Mouse (Mus musculus): Measurements from ENCODE around the gene Pla2g1b.
"Not testable (repeated sequence)": the region's sequence is repeated elsewhere in the genome, so short reads cannot be mapped to it uniquely, and the experiment has no call there.

The Pla2g1b gene

GRCm38 (mm10) chr5:115485489-115486205, 19.6 kb downstream of the Pla2g1b start:
- no peak for DNase-seq

GRCm38 (mm10) chr5:115486726-115487125, 20.7 kb downstream of the Pla2g1b start:
- no peak for DNase-seq

- no peak for DNase-seq
These were observed 21.3 kb downstream of the Pla2g1b start for GRCm38 (mm10) chr5:115487353-115487752.

- no peak for DNase-seq
These were observed 22.0 kb downstream of the Pla2g1b start for GRCm38 (mm10) chr5:115487942-115488580.

DNA sequence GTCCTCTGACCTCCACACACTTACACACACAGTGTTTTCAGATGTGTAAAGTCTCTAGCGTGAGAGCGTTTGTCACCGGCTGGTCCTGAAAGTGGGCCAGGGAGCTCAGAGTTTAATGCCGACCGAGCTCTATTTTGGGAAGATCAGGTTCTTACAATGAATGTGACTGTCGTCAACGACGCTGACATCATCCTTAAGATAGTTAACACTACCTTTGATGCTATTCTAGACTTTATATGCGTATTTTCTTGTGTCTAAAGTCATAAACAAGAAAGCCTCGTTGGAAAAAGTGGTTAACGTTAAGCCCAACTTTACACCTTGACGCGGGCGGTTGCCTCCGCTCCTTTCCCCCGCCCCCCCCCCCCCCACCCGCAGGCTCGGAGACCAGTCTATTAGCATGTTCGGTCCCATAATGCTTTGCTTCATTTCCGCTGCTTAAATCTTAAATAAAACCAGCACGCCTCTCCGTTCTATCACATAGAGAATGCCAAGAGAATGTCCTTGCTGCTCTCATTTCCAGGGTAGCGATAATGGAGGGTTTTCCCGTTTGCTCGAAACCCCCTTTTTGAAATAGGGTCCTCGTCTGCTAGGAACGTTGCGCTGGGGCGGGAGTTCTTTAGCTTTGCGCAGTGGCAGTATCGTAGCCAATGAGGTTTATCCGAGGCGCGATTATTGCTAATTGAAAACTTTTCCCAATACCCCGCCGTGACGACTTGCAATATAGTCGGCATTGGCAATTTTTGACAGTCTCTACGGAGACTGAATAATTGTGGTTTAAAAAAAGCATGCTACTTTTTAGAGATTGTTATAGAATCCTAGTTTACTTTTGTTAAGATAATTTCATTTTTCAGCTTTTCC, 23.0 kb downstream of the Pla2g1b start:
- DNase-seq, result peak; percentile 73

DNA sequence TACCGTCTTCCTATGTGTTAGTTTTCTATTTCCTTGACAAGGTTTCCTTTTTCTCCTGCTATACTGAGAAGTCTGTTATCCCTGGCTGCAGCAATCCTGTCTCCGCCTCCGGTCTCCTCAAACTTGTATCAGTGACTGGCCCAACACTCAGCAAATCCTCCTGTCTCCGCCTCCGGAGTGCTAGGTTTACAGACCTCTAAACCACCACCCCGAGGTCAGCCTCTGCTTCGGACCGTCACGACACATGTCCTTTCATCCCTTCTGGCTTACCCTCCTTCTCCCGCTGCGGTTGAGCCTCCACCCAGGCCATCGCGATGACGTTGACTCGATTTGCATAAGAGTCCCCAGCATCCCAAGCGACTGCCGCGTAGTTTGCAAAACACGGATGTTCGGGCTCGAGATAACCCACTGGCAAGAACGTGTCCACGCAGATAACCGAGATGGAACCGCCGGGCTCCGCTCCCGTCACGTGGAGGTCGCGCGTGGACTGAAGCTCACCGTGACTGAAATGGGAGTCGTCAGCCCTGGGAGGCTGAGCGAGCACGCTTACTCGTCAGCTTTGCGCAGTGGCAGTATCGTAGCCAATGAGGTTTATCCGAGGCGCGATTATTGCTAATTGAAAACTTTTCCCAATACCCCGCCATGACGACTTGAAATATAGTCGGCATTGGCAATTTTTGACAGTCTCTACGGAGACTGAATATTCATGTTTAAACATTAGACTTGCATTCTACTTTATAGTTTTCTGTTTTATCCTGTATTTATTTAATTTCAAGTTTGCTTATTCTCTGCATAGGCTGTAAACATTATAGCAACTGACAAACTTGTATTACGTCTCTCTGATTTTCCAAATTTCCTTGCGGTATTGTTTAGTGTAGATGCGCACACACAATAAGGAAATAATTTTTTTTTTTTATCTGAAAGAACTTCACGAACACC, 23.9 kb downstream of the Pla2g1b start:
- peak; percentile 86 for DNase-seq

DNA sequence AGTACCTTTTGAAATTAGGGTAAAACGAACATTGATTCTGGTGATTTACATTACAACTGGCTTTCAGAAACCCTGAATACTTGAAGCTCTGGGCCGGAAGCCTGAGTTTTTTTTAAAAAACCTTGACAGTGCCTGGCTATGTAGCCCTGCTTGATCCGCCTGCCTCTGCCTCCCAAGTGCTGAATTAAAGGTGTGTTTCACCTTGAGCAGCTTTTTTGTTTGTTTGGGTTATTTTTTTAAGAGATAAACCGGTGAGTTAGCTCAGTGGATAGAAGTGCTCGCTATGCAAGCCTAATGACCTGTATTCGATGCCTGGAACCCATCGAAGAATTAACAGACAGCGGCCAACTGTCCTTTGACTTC, 24.6 kb downstream of the Pla2g1b start:
- DNase-seq, result no peak

GRCm38 (mm10) chr5:115491076-115491475, 25.0 kb downstream of the Pla2g1b start:
- DNase-seq, result no peak

- DNase-seq, result peak; percentile 51
These were observed 25.8 kb downstream of the Pla2g1b start for GRCm38 (mm10) chr5:115491771-115492322.

DNA sequence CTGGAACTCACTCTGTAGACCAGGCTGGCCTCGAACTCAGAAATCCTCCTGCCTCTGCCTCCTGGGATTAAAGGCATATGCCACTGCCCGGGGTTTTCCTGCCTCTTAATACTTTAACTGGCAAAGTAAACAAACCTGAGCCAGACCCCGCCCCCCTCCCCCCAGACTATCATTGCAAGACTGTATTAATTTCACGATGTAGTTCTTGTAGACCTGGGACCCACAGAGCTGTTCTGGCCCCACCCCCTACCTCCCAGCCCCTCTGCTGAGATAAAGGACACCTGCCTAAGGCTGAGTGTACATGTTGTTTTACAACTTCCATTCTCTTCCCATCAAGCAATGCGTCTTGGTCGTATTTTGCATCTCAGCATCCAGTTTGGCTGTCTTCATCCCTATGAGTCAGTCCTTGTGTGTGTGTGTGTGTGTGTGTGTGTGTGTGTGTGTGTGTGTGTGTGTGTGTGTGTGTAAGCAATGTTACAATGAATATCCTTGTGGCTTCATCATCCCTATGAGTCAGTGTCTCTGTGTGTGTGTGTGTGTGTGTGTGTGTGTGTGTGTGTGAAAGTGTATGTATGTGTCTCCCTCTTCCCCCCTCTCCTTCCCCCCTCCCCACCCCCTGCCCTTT, 26.8 kb downstream of the Pla2g1b start:
- DNase-seq, result no peak

DNA sequence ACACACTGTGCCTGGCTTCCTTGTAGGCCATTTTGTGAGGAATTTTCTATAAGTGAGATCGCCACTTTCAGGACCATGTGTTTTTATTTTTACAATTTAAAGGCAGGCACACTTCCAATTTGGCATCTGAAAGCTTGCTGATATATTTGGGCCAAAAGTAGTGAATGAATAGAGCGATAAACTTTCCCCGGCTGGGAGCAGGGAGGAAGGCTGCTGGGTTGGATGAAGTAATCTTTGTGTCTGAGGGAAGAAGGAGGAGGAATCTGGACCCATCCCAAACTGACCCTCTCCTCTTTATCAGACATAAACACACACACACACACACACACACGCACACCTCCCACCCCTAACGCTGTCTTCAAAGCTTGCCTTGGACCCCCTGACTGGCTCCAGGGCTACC, 27.4 kb downstream of the Pla2g1b start:
- no peak for DNase-seq

DNA sequence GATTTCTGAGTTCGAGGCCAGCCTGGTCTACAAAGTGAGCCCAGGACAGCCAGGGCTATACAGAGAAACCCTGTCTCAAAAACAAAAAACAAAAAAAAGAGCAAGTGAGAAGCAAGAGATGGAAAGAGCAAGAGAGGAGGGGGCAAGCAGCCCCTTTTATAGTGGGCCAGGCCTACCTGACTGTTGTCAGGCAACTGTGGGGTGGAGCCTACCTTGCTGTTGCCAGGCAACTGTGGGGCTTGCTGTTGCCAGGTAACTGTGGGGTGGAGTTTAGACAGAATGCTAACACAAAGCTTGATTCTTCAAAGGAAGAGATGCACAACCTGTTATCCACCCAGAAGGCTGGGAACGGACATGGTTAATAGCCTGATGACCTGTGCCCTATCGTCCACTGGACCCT, 29.6 kb downstream of the Pla2g1b start:
- not testable (repeated sequence) for DNase-seq

DNA sequence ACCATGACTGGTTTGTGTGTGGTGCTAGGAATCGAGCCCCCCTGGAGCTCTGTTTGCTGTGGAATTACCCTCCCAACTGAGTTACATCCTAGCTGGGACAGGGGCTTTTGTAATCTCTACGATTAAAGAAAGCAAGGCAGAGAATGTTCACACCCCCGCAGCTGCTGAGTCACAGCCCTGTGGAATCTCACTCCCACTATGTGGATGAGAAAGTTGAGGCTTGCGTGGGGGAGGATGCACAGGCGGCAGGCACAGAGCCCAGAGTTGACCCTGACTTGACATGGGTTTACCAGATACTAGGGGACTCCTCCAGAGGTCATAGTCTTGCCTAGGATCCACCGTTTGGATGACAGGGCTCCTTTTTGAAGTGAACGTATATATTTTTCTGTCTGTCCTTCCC, 31.0 kb downstream of the Pla2g1b start:
- peak; percentile 58 for DNase-seq

- no peak for DNase-seq
These were observed 32.5 kb downstream of the Pla2g1b start for GRCm38 (mm10) chr5:115498307-115499240.

DNA sequence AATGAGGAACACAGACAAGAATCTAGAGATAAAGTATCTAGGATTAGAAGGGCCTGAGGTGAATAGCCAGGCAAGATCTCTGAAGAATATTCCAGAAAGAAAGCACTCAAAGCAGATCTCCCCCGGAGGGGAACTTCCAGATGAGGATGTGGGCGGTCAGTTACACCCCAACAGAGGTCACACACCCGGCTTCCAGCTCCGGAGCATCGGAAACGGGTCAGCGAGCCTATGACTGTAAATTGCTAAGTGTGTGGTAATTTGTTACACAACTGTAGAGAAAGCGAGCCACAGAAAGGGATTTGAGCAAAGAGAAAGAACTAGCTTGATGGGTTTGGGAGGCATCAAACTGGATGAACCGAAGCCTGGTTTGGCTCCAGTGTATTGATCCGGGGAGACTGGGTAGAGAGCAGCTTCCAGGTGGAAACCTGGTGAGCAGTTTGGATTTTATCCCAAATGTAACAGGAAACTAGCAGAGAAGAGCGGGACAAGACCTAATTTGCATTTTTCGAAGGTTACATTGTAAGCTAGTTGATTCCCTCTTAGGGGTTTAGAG, 34.4 kb downstream of the Pla2g1b start:
- no peak for DNase-seq

DNA sequence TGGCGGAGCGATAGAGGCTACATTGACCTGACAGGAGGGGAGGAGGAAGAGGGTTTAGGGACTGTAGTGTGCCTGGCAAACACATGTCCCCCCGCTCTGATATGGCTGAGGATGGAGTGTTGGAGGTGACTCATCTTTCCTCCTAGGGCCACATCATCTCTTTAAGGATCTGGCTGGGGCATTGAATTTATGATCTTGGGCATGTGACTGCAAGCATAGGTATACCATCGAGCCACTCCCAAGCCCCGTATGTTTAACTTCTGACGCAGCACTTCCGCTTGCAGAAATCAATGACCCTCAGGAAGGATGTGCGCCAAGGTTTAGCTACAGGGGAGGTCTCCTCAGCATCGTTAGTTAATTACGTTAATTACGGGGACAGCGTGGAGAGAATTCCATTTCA, 37.0 kb downstream of the Pla2g1b start:
- DNase-seq, result no peak

GRCm38 (mm10) chr5:115505617-115506016, 39.6 kb downstream of the Pla2g1b start:
- DNase-seq, result not testable (repeated sequence)

GRCm38 (mm10) chr5:115506454-115507201, 40.6 kb downstream of the Pla2g1b start, which contains the start of gene Pxn:
Gene Pxn (plus strand): TSS chr5:115506676.
- peak; percentile 87 for DNase-seq

- DNase-seq, result no peak
These were observed 41.4 kb downstream of the Pla2g1b start for GRCm38 (mm10) chr5:115507267-115507980.
